Mouse (Mus musculus): Measurements from ENCODE around the gene Serping1.

Serping1 gene

DNA sequence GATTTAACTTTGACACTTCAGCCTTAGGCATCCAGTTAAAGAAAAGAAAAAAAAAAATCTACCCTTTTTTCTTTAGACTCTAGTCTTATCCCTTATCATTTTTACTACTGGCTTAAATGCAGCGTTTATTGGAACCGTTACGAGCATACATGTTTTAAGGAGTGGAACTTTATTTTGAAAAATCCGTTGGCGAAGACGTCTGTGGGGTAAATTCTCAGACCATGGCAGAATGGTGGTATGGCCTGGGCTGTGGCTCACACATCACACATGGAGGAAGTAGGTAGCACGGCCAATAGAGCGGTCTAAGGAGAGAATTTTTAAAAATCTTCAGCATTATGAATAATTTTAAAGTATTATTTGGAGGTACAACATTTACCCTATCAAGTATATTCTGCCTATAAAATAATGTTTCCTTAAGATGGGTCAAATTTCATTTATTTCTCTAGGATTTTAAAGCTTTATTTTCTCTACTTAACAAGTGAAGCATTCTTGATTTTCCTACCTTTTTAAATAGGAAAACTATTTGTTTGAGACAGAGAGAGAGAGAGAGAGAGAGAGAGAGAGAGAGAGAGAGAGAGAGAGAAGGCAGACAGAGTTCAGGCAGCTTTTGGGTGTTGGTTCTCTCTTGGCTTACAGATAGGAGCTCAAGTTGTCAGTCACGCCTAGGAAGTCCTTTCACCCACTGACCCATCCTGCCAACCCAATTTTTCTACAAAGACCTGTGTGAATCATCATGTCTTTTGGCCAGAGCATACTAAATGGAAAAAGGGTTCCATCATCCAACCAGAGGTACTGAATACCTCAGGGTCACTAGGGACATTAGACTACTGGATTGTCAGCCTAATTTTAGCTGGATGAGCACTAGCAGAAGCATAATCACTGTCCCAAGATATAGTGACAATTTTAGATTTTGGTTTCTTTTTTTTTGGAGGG lies 58.6 kb downstream of the Serping1 start:
- in situ Hi-C loops (cut with MboI; ENCODE audit: low sequenced_read_pairs) = loop anchor here (25.0 kb wide), 1 partner anchor 321 kb away; the partner anchor contains the start of genes P2rx3, Ssrp1 and Tnks1bp1

DNA sequence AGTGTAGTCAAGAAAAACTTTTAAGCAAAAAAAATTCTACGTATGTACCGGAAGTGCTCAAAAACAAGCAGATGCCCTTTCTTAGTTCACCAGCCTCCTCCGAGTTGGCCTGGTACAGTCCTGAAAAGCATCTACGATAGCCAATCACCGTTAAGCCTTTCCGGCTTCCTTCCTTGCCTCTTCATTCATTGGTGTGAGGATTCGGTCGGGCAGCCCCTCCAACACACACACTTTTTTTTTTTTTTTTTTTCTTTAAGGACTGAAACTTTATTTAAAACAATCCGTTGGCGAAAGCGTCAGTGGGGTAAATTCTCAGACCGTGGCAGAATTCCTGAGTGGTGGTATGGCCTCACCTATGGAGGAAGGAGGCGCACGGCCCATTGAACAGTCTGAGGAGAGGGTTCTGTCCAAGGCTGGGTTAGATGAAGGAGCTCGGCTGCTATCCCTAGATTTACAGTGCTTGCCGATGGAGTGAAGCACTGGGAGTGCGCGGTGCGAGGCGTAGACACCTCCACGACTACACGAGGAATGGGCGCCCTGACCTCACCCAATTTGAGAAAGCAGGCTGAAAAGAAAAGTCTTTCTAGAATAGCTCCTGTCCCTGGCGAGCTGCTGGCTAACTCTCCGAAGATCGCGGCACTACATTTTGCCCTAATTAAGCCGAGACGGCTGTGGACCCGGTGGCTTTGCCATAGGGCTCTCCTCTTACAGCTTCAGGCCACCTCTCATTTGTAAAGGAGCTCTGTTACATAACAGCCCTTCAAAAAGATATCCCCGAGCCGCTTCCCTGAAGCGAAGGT lies 59.5 kb downstream of the Serping1 start:
- in situ Hi-C loops (cut with MboI; ENCODE audit: low sequenced_read_pairs) = loop anchor here (25.0 kb wide), 1 partner anchor 322 kb away; the partner anchor contains the start of genes P2rx3, Ssrp1 and Tnks1bp1
